Mouse (Mus musculus): ENCODE data around the gene Casq2.
"Not testable (repeated sequence)": the region's sequence is repeated elsewhere in the genome, so short reads cannot be mapped to it uniquely, and the experiment has no call there.

Casq2 gene

DNA sequence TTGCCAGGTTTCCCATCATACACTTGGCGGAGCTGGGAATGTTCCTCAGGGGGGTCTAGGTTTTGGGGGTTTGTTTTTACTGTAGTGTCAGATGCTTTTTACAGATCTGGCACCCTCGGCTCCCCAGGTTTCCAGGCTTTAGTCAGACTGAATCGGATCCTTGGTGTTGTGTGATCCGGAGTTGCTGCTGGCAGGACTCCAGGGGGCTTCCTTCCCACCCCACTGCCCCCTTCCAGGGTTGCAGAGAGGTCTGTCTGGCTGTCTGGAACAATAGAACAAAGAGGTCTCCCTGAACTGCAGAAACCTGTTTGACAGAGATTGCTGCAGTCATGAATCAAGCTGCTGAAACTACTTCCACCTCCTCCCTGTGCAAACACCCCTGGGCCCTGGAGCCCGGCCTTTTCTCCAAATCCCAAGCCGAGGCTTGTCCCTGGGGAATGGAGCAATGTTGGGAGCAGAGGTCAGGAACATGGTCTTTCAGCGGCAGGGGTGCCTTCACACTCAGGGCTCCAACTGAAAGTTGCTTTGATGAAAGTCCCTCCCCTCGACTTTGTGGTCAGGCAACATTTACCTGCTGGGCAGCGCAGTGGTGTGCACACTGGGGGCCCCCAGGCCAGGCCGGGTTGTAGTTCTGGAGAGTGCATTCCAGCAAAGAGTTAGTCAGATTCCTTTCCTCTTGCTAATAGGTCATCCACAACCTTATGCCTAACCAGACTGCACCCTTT lies 49.3 kb downstream of the Casq2 start:
- DNase-seq (ENCODE audit: low read depth, low spot score): no peak

- no peak for DNase-seq (ENCODE audit: low read depth, low spot score)
These were observed 50.9 kb downstream of the Casq2 start for GRCm38 (mm10) chr3:102137158-102137557.

DNA sequence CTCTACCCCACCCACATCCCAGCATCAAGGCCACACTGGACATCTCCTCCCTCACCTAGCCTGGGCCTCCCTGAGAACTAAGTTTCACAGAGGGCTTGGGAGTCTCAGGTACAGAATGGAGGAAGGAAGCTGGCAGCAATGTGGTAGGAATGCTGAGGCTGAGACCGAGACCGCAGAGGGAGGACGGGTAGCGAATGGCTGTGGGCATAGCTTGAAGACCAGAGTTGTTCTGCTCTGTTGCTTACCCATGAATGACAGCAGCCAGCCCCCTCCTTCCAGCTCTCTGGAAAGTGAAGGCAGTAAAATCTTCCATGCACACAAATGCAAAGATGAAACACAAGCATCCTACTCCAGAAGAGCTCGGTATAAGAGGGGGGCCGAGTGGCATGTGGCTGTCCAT lies 52.7 kb downstream of the Casq2 start:
- DNase-seq (ENCODE audit: low read depth, low spot score): no peak

DNA sequence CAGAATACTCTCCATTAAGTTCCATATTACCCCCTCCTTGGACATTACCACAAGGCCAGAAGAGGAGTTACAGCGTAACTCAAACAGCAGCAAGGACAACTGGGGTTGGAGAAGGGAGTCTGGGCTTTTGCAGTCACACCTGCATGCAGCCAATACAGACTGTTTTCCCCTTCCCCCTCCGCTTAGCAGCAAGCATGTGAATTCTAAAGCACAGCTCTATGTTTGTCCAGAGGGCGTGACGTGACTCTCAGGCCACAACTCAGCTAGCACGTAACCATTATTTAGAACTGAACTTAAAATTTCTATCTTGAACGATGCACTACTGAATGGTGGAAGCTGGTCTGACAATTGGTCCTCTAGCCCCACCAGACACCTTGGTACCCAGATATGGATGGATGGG lies 54.4 kb downstream of the Casq2 start:
- DNase-seq (ENCODE audit: low read depth, low spot score): no peak

- no peak for DNase-seq (ENCODE audit: low read depth, low spot score)
These were observed 55.2 kb downstream of the Casq2 start for GRCm38 (mm10) chr3:102141451-102141850.

DNA sequence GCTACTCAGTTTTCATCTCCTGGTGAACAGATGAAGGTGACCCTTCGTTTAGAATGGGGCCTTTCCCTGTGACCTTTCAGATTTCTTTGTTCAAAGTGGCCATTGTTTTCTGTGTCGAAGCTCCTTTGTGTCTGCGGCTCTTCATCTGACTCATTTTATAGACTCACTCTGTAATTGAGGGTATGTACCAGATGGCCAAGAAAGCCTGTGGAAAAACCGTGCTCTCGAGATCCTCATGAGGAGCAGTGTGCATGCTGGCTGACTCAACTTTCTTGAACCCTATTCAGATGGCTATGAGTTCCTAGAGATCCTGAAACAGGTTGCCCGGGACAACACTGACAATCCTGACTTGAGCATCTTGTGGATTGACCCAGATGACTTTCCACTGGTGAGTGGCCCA lies 55.7 kb downstream of the Casq2 start:
- DNase-seq (ENCODE audit: low read depth, low spot score): peak; percentile 17

- DNase-seq (ENCODE audit: low read depth, low spot score): no peak
These were observed 56.7 kb downstream of the Casq2 start for GRCm38 (mm10) chr3:102142947-102143346.

DNA sequence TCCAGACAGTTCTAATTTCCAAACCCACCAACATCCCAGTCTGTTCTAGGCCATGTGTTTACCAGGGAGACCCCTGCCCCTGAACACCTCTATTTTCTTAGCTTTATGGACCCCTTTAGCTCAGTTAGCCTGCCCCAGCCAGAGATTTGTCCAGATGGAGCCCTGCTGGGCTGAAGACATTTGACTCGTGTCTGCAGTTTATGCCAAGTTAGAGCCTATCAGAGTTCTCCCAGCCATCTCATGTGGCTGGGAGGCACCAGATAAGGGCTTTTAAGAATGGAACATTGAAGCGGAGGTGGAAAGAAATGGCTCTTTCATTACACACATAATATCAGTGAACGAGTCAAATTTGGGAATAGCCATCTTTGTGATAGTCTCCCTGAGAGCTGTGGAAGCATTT lies 57.3 kb downstream of the Casq2 start:
- DNase-seq (ENCODE audit: low read depth, low spot score): no peak

GRCm38 (mm10) chr3:102144401-102144800 lies 58.2 kb downstream of the Casq2 start:
- DNase-seq (ENCODE audit: low read depth, low spot score): no peak

GRCm38 (mm10) chr3:102145645-102146386 lies 59.6 kb downstream of the Casq2 start:
- no peak for DNase-seq (ENCODE audit: low read depth, low spot score)

GRCm38 (mm10) chr3:102146428-102146827 lies 60.2 kb downstream of the Casq2 start:
- no peak for DNase-seq (ENCODE audit: low read depth, low spot score)

GRCm38 (mm10) chr3:102147189-102147588 lies 61.0 kb downstream of the Casq2 start:
- no peak for DNase-seq (ENCODE audit: low read depth, low spot score)

GRCm38 (mm10) chr3:102149941-102150340 lies 63.7 kb downstream of the Casq2 start:
- DNase-seq (ENCODE audit: low read depth, low spot score): no peak

GRCm38 (mm10) chr3:102151850-102152249 lies 65.6 kb downstream of the Casq2 start:
- DNase-seq (ENCODE audit: low read depth, low spot score): no peak

DNA sequence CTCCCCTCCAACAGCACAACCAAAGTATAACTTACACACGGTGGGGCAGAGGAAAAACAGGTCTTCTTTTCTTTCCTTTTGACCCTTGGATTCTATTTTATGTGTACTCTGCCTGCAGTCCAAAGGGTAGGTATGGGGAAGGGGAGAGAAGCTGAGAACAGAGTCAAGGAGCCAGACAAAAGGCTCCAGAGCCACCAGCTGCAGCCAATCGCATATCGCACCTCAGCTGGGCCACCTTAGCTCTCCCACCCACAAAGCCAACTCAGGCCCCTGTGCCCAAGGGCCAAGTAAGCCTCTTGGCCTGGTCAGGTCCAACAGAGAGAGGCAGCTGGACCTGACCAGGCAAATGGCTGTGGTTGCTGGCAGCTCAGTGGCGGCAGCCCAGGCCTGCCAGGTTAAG lies 66.3 kb downstream of the Casq2 start:
- no peak for DNase-seq (ENCODE audit: low read depth, low spot score)

DNA sequence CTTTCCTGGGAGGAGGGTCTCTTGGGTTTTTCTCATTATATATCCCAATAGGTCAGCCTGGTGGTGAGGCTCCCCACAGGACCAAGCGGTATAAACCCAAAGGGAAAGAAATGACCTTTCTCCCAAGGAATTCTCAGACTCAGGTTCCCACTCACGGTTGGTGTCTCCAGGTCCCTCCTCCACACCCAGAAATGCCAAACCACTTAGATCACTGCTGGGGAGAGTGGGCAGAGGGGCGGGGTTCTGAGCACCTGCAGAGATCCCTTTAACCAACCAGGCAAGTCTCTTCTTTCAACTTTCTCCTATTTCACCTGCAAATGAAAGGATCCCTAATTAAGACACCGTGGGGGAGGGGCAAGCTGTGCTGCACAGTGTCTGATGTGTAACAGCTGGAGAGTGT lies 66.7 kb downstream of the Casq2 start:
- DNase-seq (ENCODE audit: low read depth, low spot score): no peak

DNA sequence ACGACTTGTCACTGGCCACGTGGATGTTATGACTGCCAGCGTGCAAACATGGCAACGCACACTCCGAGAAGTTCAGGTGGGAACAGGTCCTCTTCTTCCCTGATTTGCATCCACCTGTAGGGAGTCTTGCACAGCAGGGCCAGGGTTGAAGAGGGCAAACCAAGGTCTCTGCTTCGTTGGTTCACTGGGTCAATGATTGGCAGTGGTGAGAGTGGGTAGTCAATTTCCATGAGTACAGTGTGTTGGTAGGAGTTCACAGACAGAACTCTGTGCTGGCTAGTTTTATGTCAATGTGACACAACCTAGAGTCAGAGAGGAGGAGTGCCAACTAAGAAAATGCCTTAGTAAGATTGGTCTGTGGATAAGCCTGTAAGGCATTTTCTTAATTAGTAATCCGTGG lies 67.9 kb downstream of the Casq2 start:
- DNase-seq (ENCODE audit: low read depth, low spot score): no peak

DNA sequence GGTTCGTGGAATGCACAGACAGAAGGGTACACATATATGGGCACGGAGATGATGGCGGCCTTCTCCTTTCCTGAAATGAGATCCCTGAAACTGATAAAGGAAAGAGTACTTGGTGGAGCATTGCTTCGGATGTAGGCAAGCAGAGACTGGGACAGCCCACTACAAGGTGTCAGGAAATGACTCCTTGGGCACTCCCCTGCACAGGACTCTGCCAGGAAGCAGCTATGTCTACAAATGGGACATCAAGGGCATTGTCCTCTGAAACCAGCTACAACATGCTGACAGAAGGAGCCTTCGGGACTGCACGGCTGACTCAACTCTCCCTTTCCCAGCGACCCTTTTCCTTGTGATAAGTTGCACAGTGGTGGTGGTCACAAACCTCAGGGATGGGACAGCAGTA lies 70.5 kb downstream of the Casq2 start:
- DNase-seq (ENCODE audit: low read depth, low spot score): no peak

GRCm38 (mm10) chr3:102157652-102158051 lies 71.4 kb downstream of the Casq2 start:
- DNase-seq (ENCODE audit: low read depth, low spot score): no peak

DNA sequence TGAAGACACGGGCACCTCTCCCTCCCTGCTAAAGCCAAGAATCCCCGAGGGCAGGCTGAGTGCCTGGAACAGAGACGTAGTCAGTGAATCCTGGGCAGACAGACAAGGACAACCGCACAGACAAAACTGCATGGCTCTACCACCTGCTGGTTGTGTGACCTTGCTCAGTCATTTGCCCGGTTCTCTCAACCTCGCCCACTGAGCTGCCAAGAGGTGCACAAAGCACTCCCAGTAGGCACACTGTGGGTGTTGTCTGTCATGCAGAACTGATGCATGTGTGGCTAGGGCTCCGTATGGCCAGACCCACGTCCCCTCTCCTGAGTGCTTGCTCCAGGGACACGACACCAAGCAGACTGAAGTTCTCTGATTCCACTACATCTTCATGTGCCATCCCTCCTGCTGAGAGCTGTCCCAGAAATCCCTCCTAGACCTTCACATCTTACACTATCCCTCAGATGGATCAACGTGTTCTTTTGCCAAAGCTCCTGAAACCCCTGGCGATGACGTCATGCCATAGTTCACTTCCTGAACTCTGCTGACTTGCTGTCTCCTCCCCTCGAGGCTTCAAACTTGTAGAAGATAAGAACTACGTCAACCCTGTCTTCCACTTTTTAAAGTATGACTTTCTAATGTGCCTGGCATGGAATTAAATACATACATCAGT lies 72.7 kb downstream of the Casq2 start:
- no peak for DNase-seq (ENCODE audit: low read depth, low spot score)

GRCm38 (mm10) chr3:102159423-102160325 lies 73.5 kb downstream of the Casq2 start:
- no peak for DNase-seq (ENCODE audit: low read depth, low spot score)

DNA sequence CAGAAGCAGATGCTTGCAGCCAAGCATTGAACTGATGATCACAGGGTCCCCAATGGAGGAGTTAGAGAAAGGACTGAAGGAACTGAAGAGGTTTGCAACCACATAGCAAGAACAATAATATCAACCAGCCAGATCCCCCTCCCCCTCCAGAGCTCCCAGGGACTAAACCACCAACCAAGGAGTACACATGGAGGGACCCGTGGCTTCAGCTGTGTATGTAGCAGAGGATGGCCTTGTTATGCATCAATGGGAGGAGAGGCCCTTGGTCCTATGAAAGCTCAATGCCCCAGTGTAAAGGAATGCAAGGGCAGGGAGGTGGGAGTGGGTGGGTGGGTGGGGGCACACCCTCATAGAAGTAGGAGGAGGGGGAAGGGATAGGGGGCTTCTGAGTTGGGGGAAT lies 77.6 kb downstream of the Casq2 start:
- DNase-seq (ENCODE audit: low read depth, low spot score): not testable (repeated sequence)

Data from telencephalon, adult 2 months (tissue).